Mouse (Mus musculus): Measurements from ENCODE around the gene Guk1. TPM values are rescaled to one million over a fixed set of nuclear protein-coding genes. Genes with fewer than 3 reads are reported as not detected.

The Guk1 gene
- total RNA-seq, 4 experiments from 2014 or later = 67.1 to 80.4 (median 72.1) TPM

Other genes with a start within 250 kb of the Guk1 start
- 10 to 100 TPM in 2 of 4 experiments, 1 to 10 TPM in 2; 3.3 to 12.2 (median 7.8) TPM for gene Hist3h2ba, start 243.3 kb downstream of the Guk1 start, total RNA-seq (2022)
- 10 to 100 TPM; 18.8 to 28.5 (median 26.2) TPM for gene Hist3h2a, start 237.5 kb downstream of the Guk1 start, total RNA-seq (2022)
- under 1 TPM; 0.21 to 0.59 (median 0.46) TPM for gene Trim17, start 237.5 kb downstream of the Guk1 start, total RNA-seq (2022)
- gene Trim11, start 214.1 kb downstream of the Guk1 start, total RNA-seq (2022) = 10 to 100 TPM; 23.2 to 38.7 (median 31.3) TPM
- 1 to 10 TPM; 1.5 to 2.2 (median 1.6) TPM for gene Obscn, start 55.8 kb downstream of the Guk1 start, total RNA-seq (2022)
- gene Iba57, start 28.5 kb downstream of the Guk1 start, total RNA-seq (2022) = 10 to 100 TPM; 19.3 to 23.3 (median 21.1) TPM
- gene Gjc2, start 9.0 kb downstream of the Guk1 start, total RNA-seq (2022) = 1 to 10 TPM in 2 of 4 experiments, under 1 TPM in 2; 0.66 to 1.4 (median 1.2) TPM
- gene Mrpl55, start 10.3 kb upstream of the Guk1 start, total RNA-seq (2022) = 10 to 100 TPM; 46.0 to 53.6 (median 47.1) TPM
- gene 2310033P09Rik, start 16.1 kb upstream of the Guk1 start, total RNA-seq (2022) = 10 to 100 TPM; 25.8 to 31.2 (median 29.6) TPM
- gene Arf1, start 36.1 kb upstream of the Guk1 start, total RNA-seq (2022) = 100 to 1,000 TPM; 408 to 506 (median 446) TPM
- not detected for gene Wnt3a, start 98.5 kb upstream of the Guk1 start, total RNA-seq (2022)
- 1 to 10 TPM; 1.2 to 1.5 (median 1.5) TPM for gene Wnt9a, start 114.7 kb upstream of the Guk1 start, total RNA-seq (2022)
- gene Prss38, start 183.4 kb upstream of the Guk1 start, total RNA-seq (2022) = not detected